Mouse (Mus musculus): Measurements from ENCODE around the gene Chid1. TPM values are rescaled to one million over a fixed set of nuclear protein-coding genes. Genes with fewer than 3 reads are reported as not detected.

The Chid1 gene
- polyA plus RNA-seq, 1 experiment from 2014 or later, result 69.8 TPM

- Histone ChIP-seq H3K27ac (ENCODE audit: low read length) (peak within 1 kb of the TSS; percentile 81), H3K4me2 (ENCODE audit: low read depth, low read length) (peak within 1 kb of the TSS; percentile 97), H3K9ac (ENCODE audit: low read depth, low read length) (peak within 1 kb of the TSS; percentile 71), H3K4me3 (ENCODE audit: low read length) (peak within 1 kb of the TSS; percentile 64), H3K36me3 (ENCODE audit: control insufficient read depth, insufficient read depth, low read length) (0 out of 2 replicates have a peak, but pooled peaks cover 2% of the 10 kb centered on the region), H3K27me3 (replicated peaks; ENCODE audit: control insufficient read depth, insufficient read depth, low read length) (no peaks in the 10 kb centered on the region), H3K9me3 (ENCODE audit: control insufficient read depth, low read length) (no peaks in the 10 kb centered on the region), H3K4me1 (ENCODE audit: control insufficient read depth, insufficient read depth, low read length) (peaks cover 28% of the 10 kb centered on the region)
- 0% methylated on average over 25 of the region's 25 CpGs for WGBS
- peak; percentile 70 for ATAC-seq
Measured at GRCm38 (mm10) chr7:141443828-141444237, 95.8 kb downstream of the Chid1 start, which contains the start of gene Pidd1. TSS of gene Pidd1 (minus strand) at chr7:141444025.

Other genes starting within 250 kb of the Chid1 start
- 0.23 and 0.48 TPM in 2 replicates for gene Drd4, start 247.9 kb downstream of the Chid1 start, polyA plus RNA-seq (2015; fragmentation: Nextera tagmentation; extraction: Ambion mirVana)
- gene Deaf1, start 212.2 kb downstream of the Chid1 start, polyA plus RNA-seq (2015; fragmentation: Nextera tagmentation; extraction: Ambion mirVana), result 61.0 and 64.4 TPM in 2 replicates
- gene Tmem80, start 212.1 kb downstream of the Chid1 start, polyA plus RNA-seq (2015; fragmentation: Nextera tagmentation; extraction: Ambion mirVana), result 32.4 and 34.2 TPM in 2 replicates
- 191 and 214 TPM in 2 replicates for gene Eps8l2, start 201.0 kb downstream of the Chid1 start, polyA plus RNA-seq (2015; fragmentation: Nextera tagmentation; extraction: Ambion mirVana)
- gene Taldo1, start 147.7 kb downstream of the Chid1 start, polyA plus RNA-seq (2015; fragmentation: Nextera tagmentation; extraction: Ambion mirVana), result 567 and 582 TPM in 2 replicates
- gene Gatd1, start 125.7 kb downstream of the Chid1 start, polyA plus RNA-seq (2015; fragmentation: Nextera tagmentation; extraction: Ambion mirVana), result 47.5 and 48.2 TPM in 2 replicates
- 3.2 and 4.0 TPM in 2 replicates for gene Cend1, start 110.4 kb downstream of the Chid1 start, polyA plus RNA-seq (2015; fragmentation: Nextera tagmentation; extraction: Ambion mirVana)
- gene Slc25a22, start 102.0 kb downstream of the Chid1 start, polyA plus RNA-seq (2015; fragmentation: Nextera tagmentation; extraction: Ambion mirVana), result 34.6 and 37.7 TPM in 2 replicates
- 7.3 and 8.0 TPM in 2 replicates for gene Pidd1, start 95.8 kb downstream of the Chid1 start, polyA plus RNA-seq (2015; fragmentation: Nextera tagmentation; extraction: Ambion mirVana)
- 1,164 and 1,258 TPM in 2 replicates for gene Rplp2, start 92.5 kb downstream of the Chid1 start, polyA plus RNA-seq (2015; fragmentation: Nextera tagmentation; extraction: Ambion mirVana)
- 45.5 and 45.7 TPM in 2 replicates for gene Pnpla2, start 84.7 kb downstream of the Chid1 start, polyA plus RNA-seq (2015; fragmentation: Nextera tagmentation; extraction: Ambion mirVana)
- 19.3 and 21.0 TPM in 2 replicates for gene Cracr2b, start 78.8 kb downstream of the Chid1 start, polyA plus RNA-seq (2015; fragmentation: Nextera tagmentation; extraction: Ambion mirVana)
- 30.6 and 30.8 TPM in 2 replicates for gene Cd151, start 72.5 kb downstream of the Chid1 start, polyA plus RNA-seq (2015; fragmentation: Nextera tagmentation; extraction: Ambion mirVana)
- 50.9 and 57.1 TPM in 2 replicates for gene Polr2l, start 64.7 kb downstream of the Chid1 start, polyA plus RNA-seq (2015; fragmentation: Nextera tagmentation; extraction: Ambion mirVana)
- 58.2 and 59.2 TPM in 2 replicates for gene Tspan4, start 64.6 kb downstream of the Chid1 start, polyA plus RNA-seq (2015; fragmentation: Nextera tagmentation; extraction: Ambion mirVana)
- gene Ap2a2, start 22.3 kb upstream of the Chid1 start, polyA plus RNA-seq (2015; fragmentation: Nextera tagmentation; extraction: Ambion mirVana), result 89.4 and 103 TPM in 2 replicates
- gene Muc6, start 115.5 kb upstream of the Chid1 start, polyA plus RNA-seq (2015; fragmentation: Nextera tagmentation; extraction: Ambion mirVana), result 0.24 and 0.28 TPM in 2 replicates
- gene Muc2, start 150.5 kb upstream of the Chid1 start, polyA plus RNA-seq (2015; fragmentation: Nextera tagmentation; extraction: Ambion mirVana), result 22.1 and 28.5 TPM in 2 replicates
- gene Muc5ac, start 249.1 kb upstream of the Chid1 start, polyA plus RNA-seq (2015; fragmentation: Nextera tagmentation; extraction: Ambion mirVana), result not detected in 2 replicates